Mouse (Mus musculus): ENCODE data around the gene Neu1.
A peak's percentile ranks its signal among the peaks of the same experiment; 100 is the strongest.
"Not testable (repeated sequence)": the region's sequence is repeated elsewhere in the genome, so short reads cannot be mapped to it uniquely, and the experiment has no call there.

- TF ChIP-seq CTCF (conservative IDR thresholded peaks at IDR 0.05; ENCODE audit: insufficient read depth, insufficient read length, low read depth, low read length) = not testable (repeated sequence)
- TF ChIP-seq POLR2A (IDR thresholded peaks at IDR 0.05; ENCODE audit: low read depth, low read length) = peak; percentile 51
These were observed 28.2 kb downstream of the Neu1 start, which contains the start of gene Hspa1b for GRCm38 (mm10) chr17:34959130-34959778.

All from kidney, adult 2 months (tissue).